8 mouse cellular contexts compared by ENCODE assay signal in genomic region chr7:127992488-127993340, GRCm38 (mm10). TPM values are rescaled to one million over a fixed set of nuclear protein-coding genes. Genes with fewer than 3 reads are reported as not detected.
A peak's percentile ranks its signal among the peaks of the same experiment; 100 is the strongest.
DNase-seq lines count a peak whose midpoint lies in the region; ATAC-seq and TF ChIP-seq lines count a peak whose summit lies in the region.

No protein-coding gene starts in this region.

- no peak for TF ChIP-seq CTCF in lung, postnatal 0 days (IDR thresholded peaks at IDR 0.05)

- no peak for TF ChIP-seq POLR2A in limb, embryonic 14.5 days (IDR thresholded peaks at IDR 0.05; ENCODE audit: borderline replicate concordance, extremely low read depth, insufficient read depth, insufficient read length)

- no peak for DNase-seq in forebrain, embryonic 10.5 days (ENCODE audit: extremely low spot score, low spot score)
- no peak for DNase-seq in lung, postnatal 0 days (ENCODE audit: low spot score)
- DNase-seq in lung, postnatal 10 days = no peak
- DNase-seq in limb, embryonic 14.5 days (ENCODE audit: low spot score) = no peak
- DNase-seq in left cerebral cortex, adult 11 months (ENCODE audit: low spot score) = no peak
- no peak for DNase-seq in urinary bladder, postnatal 10 days (ENCODE audit: low spot score)

- H3K4me1 ChIP-seq in forebrain, embryonic 10.5 days = peaks cover 13% of the 10 kb centered on the region
- H3K4me1 ChIP-seq in forebrain, embryonic 16.5 days (replicated peaks; ENCODE audit: control insufficient read depth, insufficient read depth, low read length) = no peaks in the 10 kb centered on the region
- H3K4me1 ChIP-seq in lung, postnatal 0 days (ENCODE audit: insufficient read depth, low read depth, low read length) = peaks cover 13% of the 10 kb centered on the region; the same call in 1 of the 2 replicates
- peaks cover 8% of the 10 kb centered on the region for H3K4me1 ChIP-seq in limb, embryonic 14.5 days (ENCODE audit: control insufficient read depth, insufficient read depth, low read length)
- no peaks in the 10 kb centered on the region; the same call in 1 of the 2 replicates for H3K4me1 ChIP-seq in stomach, embryonic 15.5 days

- ATAC-seq in forebrain, embryonic 16.5 days = no peak
- 0 out of 2 replicates have a peak, but pooled peaks have one; percentile 6 for ATAC-seq in lung, postnatal 0 days
- ATAC-seq in limb, embryonic 14.5 days (ENCODE audit: low FRiP score, low read depth) = peak; percentile 42; the same call in 1 of the 2 replicates
- ATAC-seq in stomach, embryonic 15.5 days (ENCODE audit: insufficient read depth, low FRiP score, low read depth) = peak; percentile 33

- no peak overlapping the region; the same call in 1 of the 2 replicates for H3K4me3 ChIP-seq in forebrain, embryonic 10.5 days
- no peak overlapping the region for H3K4me3 ChIP-seq in forebrain, embryonic 16.5 days (replicated peaks; ENCODE audit: low read length)
- peak overlapping the region; percentile 25; the same call in 1 of the 2 replicates for H3K4me3 ChIP-seq in lung, postnatal 0 days (ENCODE audit: low read depth, low read length)
- H3K4me3 ChIP-seq in limb, embryonic 14.5 days (replicated peaks; ENCODE audit: low read length) = peak overlapping the region; percentile 30
- peak overlapping the region; percentile 44 for H3K4me3 ChIP-seq in stomach, embryonic 15.5 days (replicated peaks)

- H3K4me2 ChIP-seq in forebrain, embryonic 16.5 days (ENCODE audit: low read length) = no peak overlapping the region
- peak overlapping the region; percentile 61 for H3K4me2 ChIP-seq in lung, postnatal 0 days (replicated peaks; ENCODE audit: low read depth, low read length)
- H3K4me2 ChIP-seq in limb, embryonic 14.5 days (replicated peaks; ENCODE audit: low read depth, low read length, severe bottlenecking) = peak overlapping the region; percentile 53
- H3K4me2 ChIP-seq in stomach, embryonic 15.5 days = peak overlapping the region; percentile 63

- H3K27me3 ChIP-seq in forebrain, embryonic 10.5 days (ENCODE audit: poor library complexity, severe bottlenecking) = no peaks in the 10 kb centered on the region
- H3K27me3 ChIP-seq in forebrain, embryonic 16.5 days (replicated peaks; ENCODE audit: control insufficient read depth, insufficient read depth, low read length) = no peaks in the 10 kb centered on the region
- H3K27me3 ChIP-seq in lung, postnatal 0 days (replicated peaks; ENCODE audit: insufficient read depth, low read length) = no peaks in the 10 kb centered on the region
- no peaks in the 10 kb centered on the region for H3K27me3 ChIP-seq in limb, embryonic 14.5 days (ENCODE audit: control insufficient read depth, insufficient read depth, low read length)
- H3K27me3 ChIP-seq in stomach, embryonic 15.5 days (replicated peaks) = no peaks in the 10 kb centered on the region

- TF ChIP-seq EP300 in lung, postnatal 0 days (IDR thresholded peaks at IDR 0.05) = no peak

- peaks cover 60% of the 10 kb centered on the region for H3K36me3 ChIP-seq in forebrain, embryonic 10.5 days (replicated peaks)
- H3K36me3 ChIP-seq in forebrain, embryonic 16.5 days (ENCODE audit: control insufficient read depth, insufficient read depth) = no peaks in the 10 kb centered on the region; the same call in 1 of the 2 replicates
- no peaks in the 10 kb centered on the region for H3K36me3 ChIP-seq in lung, postnatal 0 days (ENCODE audit: insufficient read depth, low read length)
- H3K36me3 ChIP-seq in limb, embryonic 14.5 days (ENCODE audit: control insufficient read depth, insufficient read depth, low read length) = peaks cover 37% of the 10 kb centered on the region
- peaks cover 4% of the 10 kb centered on the region; the same call in 1 of the 2 replicates for H3K36me3 ChIP-seq in stomach, embryonic 15.5 days

- 0 out of 2 replicates have a peak overlapping the region, but pooled peaks have one; percentile 25 for H3K27ac ChIP-seq in forebrain, embryonic 10.5 days
- no peak overlapping the region for H3K27ac ChIP-seq in forebrain, embryonic 16.5 days (ENCODE audit: low read length)
- no peak overlapping the region; the same call in 1 of the 2 replicates for H3K27ac ChIP-seq in lung, postnatal 0 days (ENCODE audit: low read length)
- 0 out of 2 replicates have a peak overlapping the region, but pooled peaks have one; percentile 33 for H3K27ac ChIP-seq in limb, embryonic 14.5 days (replicated peaks; ENCODE audit: low read depth, low read length)
- peak overlapping the region; percentile 84 for H3K27ac ChIP-seq in stomach, embryonic 15.5 days

- WGBS in forebrain, embryonic 10.5 days = 56% methylated on average over 5 of the region's 5 CpGs
- WGBS in forebrain, embryonic 16.5 days = 50% methylated on average over 5 of the region's 5 CpGs
- WGBS in lung, postnatal 0 days = 34% methylated on average over 5 of the region's 5 CpGs
- whole genome bisulfite sequencing in limb, embryonic 14.5 days = 44% methylated on average over 5 of the region's 5 CpGs
- 26% methylated on average over 5 of the region's 5 CpGs for WGBS in stomach, embryonic 15.5 days

- H3K9ac ChIP-seq in forebrain, embryonic 16.5 days (replicated peaks; ENCODE audit: low read depth, low read length) = no peak overlapping the region
- H3K9ac ChIP-seq in lung, postnatal 0 days (replicated peaks; ENCODE audit: low read depth) = no peak overlapping the region
- H3K9ac ChIP-seq in limb, embryonic 14.5 days (ENCODE audit: low read depth, low read length, severe bottlenecking) = peak overlapping the region; percentile 47
- H3K9ac ChIP-seq in stomach, embryonic 15.5 days = no peak overlapping the region

- no peaks in the 10 kb centered on the region for H3K9me3 ChIP-seq in forebrain, embryonic 10.5 days
- H3K9me3 ChIP-seq in forebrain, embryonic 16.5 days (ENCODE audit: control insufficient read depth, low read length) = no peaks in the 10 kb centered on the region
- H3K9me3 ChIP-seq in lung, postnatal 0 days (ENCODE audit: low read length) = no peaks in the 10 kb centered on the region
- no peaks in the 10 kb centered on the region for H3K9me3 ChIP-seq in limb, embryonic 14.5 days (ENCODE audit: control insufficient read depth, low read length)
- H3K9me3 ChIP-seq in stomach, embryonic 15.5 days = no peaks in the 10 kb centered on the region

RNA-seq across cellular contexts. Expression of gene Pycard, which starts 1.0 kb away (rescaled TPM):
- 6.3 and 6.6 TPM in 2 replicates for polyA plus RNA-seq in forebrain, embryonic 10.5 days (2016; fragmentation: Nextera tagmentation; extraction: Ambion mirVana)
- polyA plus RNA-seq in forebrain, embryonic 16.5 days (2015; fragmentation: Nextera tagmentation; extraction: Ambion mirVana) = 4.9 and 5.1 TPM in 2 replicates
- polyA plus RNA-seq in lung, postnatal 0 days (2015; fragmentation: Nextera tagmentation; extraction: Ambion mirVana) = 33.7 and 35.3 TPM in 2 replicates
- polyA plus RNA-seq in limb, embryonic 14.5 days (2012; rRNA removed) = 53.1 and 59.3 TPM in 2 replicates
- 98.3 and 132 TPM in 2 replicates for polyA plus RNA-seq in limb, embryonic 14.5 days (2014; fragmentation: Nextera tagmentation; extraction: Ambion mirVana)
- 177 and 185 TPM in 2 replicates for polyA plus RNA-seq in stomach, embryonic 15.5 days (2015; fragmentation: Nextera tagmentation; extraction: Ambion mirVana)

RNA-seq across cellular contexts. Expression of gene Trim72, which starts 11.0 kb away (rescaled TPM):
- polyA plus RNA-seq in forebrain, embryonic 10.5 days (2016; fragmentation: Nextera tagmentation; extraction: Ambion mirVana) = not detected in 2 replicates
- polyA plus RNA-seq in forebrain, embryonic 16.5 days (2015; fragmentation: Nextera tagmentation; extraction: Ambion mirVana) = not detected in 2 replicates
- polyA plus RNA-seq in lung, postnatal 0 days (2015; fragmentation: Nextera tagmentation; extraction: Ambion mirVana) = 0.14 and 0.19 TPM in 2 replicates
- polyA plus RNA-seq in limb, embryonic 14.5 days (2012; rRNA removed) = 22.8 and 26.6 TPM in 2 replicates
- polyA plus RNA-seq in limb, embryonic 14.5 days (2014; fragmentation: Nextera tagmentation; extraction: Ambion mirVana) = 1.7 and 2.2 TPM in 2 replicates
- 0.09 and 0.41 TPM in 2 replicates for polyA plus RNA-seq in stomach, embryonic 15.5 days (2015; fragmentation: Nextera tagmentation; extraction: Ambion mirVana)

RNA-seq across cellular contexts. Expression of gene Fus, which starts 25.5 kb away (rescaled TPM):
- polyA plus RNA-seq in forebrain, embryonic 10.5 days (2016; fragmentation: Nextera tagmentation; extraction: Ambion mirVana) = 362 and 407 TPM in 2 replicates
- polyA plus RNA-seq in forebrain, embryonic 16.5 days (2015; fragmentation: Nextera tagmentation; extraction: Ambion mirVana) = 342 and 386 TPM in 2 replicates
- 139 and 147 TPM in 2 replicates for polyA plus RNA-seq in lung, postnatal 0 days (2015; fragmentation: Nextera tagmentation; extraction: Ambion mirVana)
- 919 and 999 TPM in 2 replicates for polyA plus RNA-seq in limb, embryonic 14.5 days (2012; rRNA removed)
- polyA plus RNA-seq in limb, embryonic 14.5 days (2014; fragmentation: Nextera tagmentation; extraction: Ambion mirVana) = 60.9 and 68.7 TPM in 2 replicates
- polyA plus RNA-seq in stomach, embryonic 15.5 days (2015; fragmentation: Nextera tagmentation; extraction: Ambion mirVana) = 367 and 393 TPM in 2 replicates

RNA-seq across cellular contexts. Expression of gene Prss36, which starts 46.2 kb away (rescaled TPM):
- polyA plus RNA-seq in forebrain, embryonic 10.5 days (2016; fragmentation: Nextera tagmentation; extraction: Ambion mirVana) = 11.5 and 12.5 TPM in 2 replicates
- 13.2 TPM in 2 replicates for polyA plus RNA-seq in forebrain, embryonic 16.5 days (2015; fragmentation: Nextera tagmentation; extraction: Ambion mirVana)
- 9.2 and 10.0 TPM in 2 replicates for polyA plus RNA-seq in lung, postnatal 0 days (2015; fragmentation: Nextera tagmentation; extraction: Ambion mirVana)
- 14.5 and 16.9 TPM in 2 replicates for polyA plus RNA-seq in limb, embryonic 14.5 days (2012; rRNA removed)
- polyA plus RNA-seq in limb, embryonic 14.5 days (2014; fragmentation: Nextera tagmentation; extraction: Ambion mirVana) = 11.7 and 14.1 TPM in 2 replicates
- 10.8 and 10.9 TPM in 2 replicates for polyA plus RNA-seq in stomach, embryonic 15.5 days (2015; fragmentation: Nextera tagmentation; extraction: Ambion mirVana)

Comparison
In these comparisons a context has a peak if more than half of its experiments do, and no peak if none do; other contexts are left out.
1. H3K27ac ChIP-seq: peak in forebrain, embryonic 10.5 days (single experiment), limb, embryonic 14.5 days (single experiment) and stomach, embryonic 15.5 days (single experiment); none in forebrain, embryonic 16.5 days (single experiment) and lung, postnatal 0 days (single experiment).
2. H3K4me3 ChIP-seq: peak in lung, postnatal 0 days (single experiment), limb, embryonic 14.5 days (single experiment) and stomach, embryonic 15.5 days (single experiment); none in forebrain, embryonic 10.5 days (single experiment) and forebrain, embryonic 16.5 days (single experiment).